Mouse (Mus musculus): Measurements from ENCODE around the gene Fsd1l. TPM values are rescaled to one million over a fixed set of nuclear protein-coding genes. Genes with fewer than 3 reads are reported as not detected.

The Fsd1l gene
- polyA plus RNA-seq, 1 experiment: 1.6 TPM

GRCm38 (mm10) chr4:53624816-53625215 is 6.5 kb upstream of the Fsd1l start:
- TF ChIP-seq POLR2A (IDR thresholded peaks at IDR 0.05; ENCODE audit: borderline replicate concordance, extremely low read depth, low read depth, low read length): no peak
- no peak for TF ChIP-seq CTCF (IDR thresholded peaks at IDR 0.05; ENCODE audit: insufficient read depth, low read length)
- Histone ChIP-seq H3K4me1 (ENCODE audit: control insufficient read depth, insufficient read depth, low read length) (no peaks in the 10 kb centered on the region), H3K4me3 (replicated peaks; ENCODE audit: extremely low read depth, low read depth, low read length) (no peak overlapping the region)
- DNase-seq: no peak
- WGBS: 40% methylated on average over 4 of the region's 4 CpGs

GRCm38 (mm10) chr4:53625263-53625662 is 6.0 kb upstream of the Fsd1l start:
- H3K4me3 ChIP-seq (replicated peaks; ENCODE audit: extremely low read depth, low read depth, low read length): no peak overlapping the region
- DNase-seq: no peak
- TF ChIP-seq CTCF (IDR thresholded peaks at IDR 0.05; ENCODE audit: insufficient read depth, low read length) (no peak), POLR2A (IDR thresholded peaks at IDR 0.05; ENCODE audit: borderline replicate concordance, extremely low read depth, low read depth, low read length) (no peak)
- 78% methylated on average over 3 of the region's 3 CpGs for WGBS
- no peaks in the 10 kb centered on the region for H3K4me1 ChIP-seq (ENCODE audit: control insufficient read depth, insufficient read depth, low read length)

DNA sequence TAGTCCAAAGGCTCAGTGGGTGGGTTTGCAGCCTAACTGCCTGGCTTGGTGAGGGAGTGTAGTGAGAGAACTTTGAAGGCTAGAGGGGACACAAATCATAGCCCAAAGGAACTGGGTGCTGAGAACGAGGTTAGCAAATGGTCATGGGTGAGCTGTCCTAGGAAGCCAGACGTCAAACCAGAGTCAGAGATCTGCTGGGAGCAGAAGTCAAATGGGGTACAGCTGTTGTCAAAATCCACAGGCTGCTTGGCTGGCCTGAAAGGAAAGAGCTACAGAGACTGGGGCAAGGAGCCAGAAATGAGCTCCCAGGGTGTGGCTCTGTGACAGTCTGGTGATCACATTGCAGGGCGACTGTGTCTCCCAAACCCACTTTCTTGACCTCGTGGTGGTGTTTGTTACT is 2.3 kb upstream of the Fsd1l start:
- no peak overlapping the region for H3K4me3 ChIP-seq (replicated peaks; ENCODE audit: extremely low read depth, low read depth, low read length)
- DNase-seq: no peak
- TF ChIP-seq CTCF (IDR thresholded peaks at IDR 0.05; ENCODE audit: insufficient read depth, low read length): no peak
- no peak for TF ChIP-seq POLR2A (IDR thresholded peaks at IDR 0.05; ENCODE audit: borderline replicate concordance, extremely low read depth, low read depth, low read length)
- WGBS: 23% methylated on average over 4 of the region's 4 CpGs
- H3K4me1 ChIP-seq (ENCODE audit: control insufficient read depth, insufficient read depth, low read length): no peaks in the 10 kb centered on the region

DNA sequence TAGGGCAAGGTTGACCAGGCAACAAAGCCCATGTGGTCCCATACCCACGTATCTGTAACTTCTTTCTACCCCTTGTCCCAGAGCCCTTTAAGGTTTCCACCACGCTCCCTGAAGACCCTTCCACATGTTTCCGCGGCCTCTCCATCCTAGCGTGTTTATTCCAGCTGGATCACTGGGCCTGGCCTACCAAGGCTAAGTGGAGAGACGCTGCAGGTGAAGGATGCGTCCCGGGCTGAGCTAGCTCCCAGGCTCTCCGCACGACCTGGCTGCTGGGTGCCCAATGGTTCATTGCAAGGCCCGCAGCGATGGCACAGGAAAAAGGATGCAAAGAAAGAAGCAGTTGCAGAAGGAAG is 332 bp upstream of the Fsd1l start:
- TF ChIP-seq CTCF (IDR thresholded peaks at IDR 0.05; ENCODE audit: insufficient read depth, low read length) (no peak), POLR2A (IDR thresholded peaks at IDR 0.05; ENCODE audit: borderline replicate concordance, extremely low read depth, low read depth, low read length) (no peak)
- no peak for DNase-seq
- 24% methylated on average over 12 of the region's 12 CpGs for WGBS
- Histone ChIP-seq H3K4me3 (replicated peaks; ENCODE audit: extremely low read depth, low read depth, low read length) (peak overlapping the region; percentile 67), H3K4me1 (ENCODE audit: control insufficient read depth, insufficient read depth, low read length) (peaks cover 3% of the 10 kb centered on the region)

DNA sequence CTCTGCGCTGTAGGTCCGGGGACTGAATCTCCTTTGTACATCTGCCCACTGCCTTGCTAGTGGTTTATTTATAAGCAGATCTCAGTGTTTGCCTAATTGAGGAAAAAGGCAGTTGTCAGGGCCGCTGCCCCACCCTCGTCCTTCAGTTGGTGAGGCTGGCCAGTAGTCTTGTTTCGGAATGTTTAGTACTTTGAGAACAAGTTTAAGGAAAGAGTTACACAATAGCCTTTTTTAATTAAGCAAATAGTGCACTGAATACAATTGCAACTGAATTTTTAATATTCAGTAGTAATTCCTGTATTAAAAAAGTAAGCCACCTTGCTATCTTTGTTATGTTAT is 709 bp downstream of the Fsd1l start:
- under 1% methylated on average over 5 of the region's 5 CpGs for WGBS
- no peak for TF ChIP-seq CTCF (IDR thresholded peaks at IDR 0.05; ENCODE audit: insufficient read depth, low read length)
- no peak for TF ChIP-seq POLR2A (IDR thresholded peaks at IDR 0.05; ENCODE audit: borderline replicate concordance, extremely low read depth, low read depth, low read length)
- Histone ChIP-seq H3K4me3 (replicated peaks; ENCODE audit: extremely low read depth, low read depth, low read length) (peak overlapping the region; percentile 67), H3K4me1 (ENCODE audit: control insufficient read depth, insufficient read depth, low read length) (peaks cover 3% of the 10 kb centered on the region)
- no peak for DNase-seq

DNA sequence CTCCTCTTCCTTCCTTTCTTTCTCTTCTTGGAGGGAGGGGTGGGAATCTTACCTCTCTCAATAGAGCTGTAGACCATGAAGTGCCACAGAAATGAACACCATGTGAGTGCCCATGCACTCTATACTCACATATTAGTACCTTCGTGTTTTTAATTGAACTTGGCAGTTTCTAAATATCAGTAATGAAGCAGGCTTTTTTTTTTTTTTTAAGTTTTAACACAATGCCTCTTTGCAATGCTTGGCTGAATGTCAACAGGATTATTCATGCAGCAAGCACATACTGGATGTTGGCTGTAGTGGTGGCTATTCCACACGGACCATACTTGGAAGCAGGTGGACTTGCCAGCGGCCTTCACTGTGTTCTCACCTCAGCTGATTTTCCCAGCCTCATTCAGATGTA is 4.1 kb downstream of the Fsd1l start:
- WGBS: 62% methylated on average over 3 of the region's 3 CpGs
- TF ChIP-seq POLR2A (IDR thresholded peaks at IDR 0.05; ENCODE audit: borderline replicate concordance, extremely low read depth, low read depth, low read length) (no peak), CTCF (IDR thresholded peaks at IDR 0.05; ENCODE audit: insufficient read depth, low read length) (no peak)
- H3K4me1 ChIP-seq (ENCODE audit: control insufficient read depth, insufficient read depth, low read length): peaks cover 3% of the 10 kb centered on the region
- H3K4me3 ChIP-seq (replicated peaks; ENCODE audit: extremely low read depth, low read depth, low read length): no peak overlapping the region
- DNase-seq: no peak

- WGBS: 58% methylated on average over 7 of the region's 7 CpGs
- H3K4me3 ChIP-seq (replicated peaks; ENCODE audit: extremely low read depth, low read depth, low read length): no peak overlapping the region
- peaks cover 3% of the 10 kb centered on the region for H3K4me1 ChIP-seq (ENCODE audit: control insufficient read depth, insufficient read depth, low read length)
- TF ChIP-seq CTCF (IDR thresholded peaks at IDR 0.05; ENCODE audit: insufficient read depth, low read length): no peak
- TF ChIP-seq POLR2A (IDR thresholded peaks at IDR 0.05; ENCODE audit: borderline replicate concordance, extremely low read depth, low read depth, low read length): no peak
- DNase-seq: no peak
Observed at GRCm38 (mm10) chr4:53637269-53637909, 6.1 kb downstream of the Fsd1l start.

DNA sequence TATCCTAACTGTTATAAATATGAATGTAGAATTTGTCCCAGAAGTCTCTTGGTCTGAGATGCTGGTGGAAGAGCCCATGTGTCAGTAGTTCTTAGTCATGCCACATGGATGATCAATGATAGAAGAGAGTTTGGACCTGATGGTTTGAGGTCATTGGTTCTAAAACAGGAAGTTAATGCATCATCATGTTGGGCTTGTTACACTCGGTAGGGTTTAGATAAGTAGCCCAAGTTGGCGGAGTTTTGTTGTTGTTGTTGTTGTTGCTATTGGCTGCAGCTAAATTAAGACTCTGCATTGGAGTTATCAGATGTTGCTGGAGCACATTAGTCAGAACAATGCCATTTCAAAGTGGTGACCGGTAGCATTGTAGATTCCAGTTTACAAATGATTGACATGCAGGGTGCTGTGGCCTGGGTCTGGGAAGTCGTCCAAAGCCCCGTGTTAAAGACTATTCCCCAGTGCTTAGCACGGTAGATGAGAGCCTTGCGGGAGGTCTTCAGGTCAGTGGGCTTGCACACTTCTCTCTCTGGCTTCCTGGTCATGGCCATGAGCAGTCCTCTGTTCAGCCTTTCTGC is 7.4 kb downstream of the Fsd1l start:
- no peak for DNase-seq
- no peak overlapping the region for H3K4me3 ChIP-seq (replicated peaks; ENCODE audit: extremely low read depth, low read depth, low read length)
- TF ChIP-seq CTCF (IDR thresholded peaks at IDR 0.05; ENCODE audit: insufficient read depth, low read length) (no peak), POLR2A (IDR thresholded peaks at IDR 0.05; ENCODE audit: borderline replicate concordance, extremely low read depth, low read depth, low read length) (no peak)
- WGBS: 29% methylated on average over 7 of the region's 7 CpGs
- peaks cover 3% of the 10 kb centered on the region for H3K4me1 ChIP-seq (ENCODE audit: control insufficient read depth, insufficient read depth, low read length)

GRCm38 (mm10) chr4:53658029-53658428 is 26.8 kb downstream of the Fsd1l start:
- 67% methylated on average over 3 of the region's 3 CpGs for WGBS
- TF ChIP-seq POLR2A (IDR thresholded peaks at IDR 0.05; ENCODE audit: borderline replicate concordance, extremely low read depth, low read depth, low read length): no peak
- TF ChIP-seq CTCF (IDR thresholded peaks at IDR 0.05; ENCODE audit: insufficient read depth, low read length): no peak
- no peaks in the 10 kb centered on the region for H3K4me1 ChIP-seq (ENCODE audit: control insufficient read depth, insufficient read depth, low read length)
- no peak for DNase-seq
- no peak overlapping the region for H3K4me3 ChIP-seq (replicated peaks; ENCODE audit: extremely low read depth, low read depth, low read length)

DNA sequence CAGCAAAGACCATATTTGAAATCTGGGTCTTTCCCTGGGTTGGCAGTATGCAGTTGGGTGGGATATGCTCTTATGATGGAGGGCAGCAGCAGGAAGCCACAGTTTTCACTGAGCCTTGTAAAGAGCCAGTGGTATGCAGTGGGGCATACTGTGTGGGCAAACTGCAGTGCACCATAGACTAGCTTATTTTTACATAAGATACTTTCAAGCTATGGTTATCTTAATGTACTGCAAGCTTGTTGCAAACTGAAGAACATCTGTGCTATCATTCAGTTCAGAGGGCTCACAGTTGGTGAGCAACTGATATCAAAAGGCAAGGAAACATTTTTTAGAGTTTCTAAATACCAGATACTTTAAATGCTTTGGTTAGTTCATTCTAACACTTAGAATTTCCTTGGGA is 29.4 kb downstream of the Fsd1l start:
- H3K4me1 ChIP-seq (ENCODE audit: control insufficient read depth, insufficient read depth, low read length): no peaks in the 10 kb centered on the region
- TF ChIP-seq CTCF (IDR thresholded peaks at IDR 0.05; ENCODE audit: insufficient read depth, low read length) (no peak), POLR2A (IDR thresholded peaks at IDR 0.05; ENCODE audit: borderline replicate concordance, extremely low read depth, low read depth, low read length) (no peak)
- DNase-seq: no peak
- H3K4me3 ChIP-seq (replicated peaks; ENCODE audit: extremely low read depth, low read depth, low read length): no peak overlapping the region

All from lung, adult 2 months (tissue).